Mouse (Mus musculus) urinary bladder, postnatal 36 days (tissue): Measurements from ENCODE around the gene Crb3.

ENCODE experiments used
- DNase-seq, 2 experiments: peaks; one replicate each; pipeline ENCODE4 v3.0.0; 2022; ENCODE audit warnings: low spot score in 2 of 2, mixed read lengths in 1 of 2

Crb3 gene

GRCm38 (mm10) chr17:57062011-57062521 is 3.2 kb downstream of the Crb3 start:
- peak; percentile 37 to 58 for DNase-seq

GRCm38 (mm10) chr17:57062548-57062947 is 3.6 kb downstream of the Crb3 start:
- no peak for DNase-seq

GRCm38 (mm10) chr17:57063031-57063430 is 4.1 kb downstream of the Crb3 start:
- DNase-seq = no peak

- no peak for DNase-seq
Measured at GRCm38 (mm10) chr17:57066908-57067307, 8.0 kb downstream of the Crb3 start.

- no peak for DNase-seq
Measured at GRCm38 (mm10) chr17:57070272-57070671, 11.4 kb downstream of the Crb3 start.

GRCm38 (mm10) chr17:57070699-57071098 is 11.8 kb downstream of the Crb3 start:
- no peak for DNase-seq

- DNase-seq = no peak
Measured at GRCm38 (mm10) chr17:57076916-57077315, 18.0 kb downstream of the Crb3 start.

- DNase-seq = no peak
Measured at GRCm38 (mm10) chr17:57078336-57078735, 19.4 kb downstream of the Crb3 start, which contains the start of gene Dennd1c. Gene Dennd1c, minus strand, starts transcription at chr17:57078514.

- no peak for DNase-seq
Measured at GRCm38 (mm10) chr17:57079919-57080318, 21.0 kb downstream of the Crb3 start.

GRCm38 (mm10) chr17:57081234-57081842 is 22.4 kb downstream of the Crb3 start:
- no peak for DNase-seq

GRCm38 (mm10) chr17:57082481-57082880 is 23.6 kb downstream of the Crb3 start:
- DNase-seq = no peak

- no peak for DNase-seq
Measured at GRCm38 (mm10) chr17:57085970-57086757, 27.3 kb downstream of the Crb3 start.

- no peak for DNase-seq
Measured at GRCm38 (mm10) chr17:57087049-57087832, 28.3 kb downstream of the Crb3 start, which contains the start of gene Tubb4a. Gene Tubb4a, minus strand, starts transcription at chr17:57087782.

GRCm38 (mm10) chr17:57094222-57094621 is 35.3 kb downstream of the Crb3 start:
- DNase-seq = no peak

GRCm38 (mm10) chr17:57095855-57096622 is 37.1 kb downstream of the Crb3 start:
- DNase-seq = peak; percentile 42 to 46

GRCm38 (mm10) chr17:57096623-57096920 is 37.7 kb downstream of the Crb3 start:
- DNase-seq = peak; percentile 71 to 83

GRCm38 (mm10) chr17:57098321-57098720 is 39.4 kb downstream of the Crb3 start:
- no peak for DNase-seq

GRCm38 (mm10) chr17:57099629-57100325 is 40.9 kb downstream of the Crb3 start:
- no peak for DNase-seq

- no peak for DNase-seq
Measured at GRCm38 (mm10) chr17:57102276-57102675, 43.4 kb downstream of the Crb3 start.

GRCm38 (mm10) chr17:57104496-57104895 is 45.6 kb downstream of the Crb3 start:
- DNase-seq = no peak
